Mouse (Mus musculus) monocyte, adult 5-6 weeks (primary cell): Measurements from ENCODE around the gene Dnah6. TPM values are rescaled to one million over a fixed set of nuclear protein-coding genes. Genes with fewer than 3 reads are reported as not detected.
A peak's percentile ranks its signal among the peaks of the same experiment; 100 is the strongest.

Source experiments
- ATAC-seq: fragments of 153-309, 156-312 bp; replicated peaks from 2 replicates; pipeline ENCODE4 v1.8.0; 2017; ENCODE audit warnings: mild to moderate bottlenecking; ENCODE audit not compliant: low TSS enrichment, insufficient number of reproducible peaks, severe bottlenecking, poor library complexity, low FRiP score
- total RNA-seq: library from RNA; stranded (forward); fragments of 200-1000, 200-491, 200-594 nt; gene quantifications from 3 replicates; pipeline ENCODE4 v1.2.3, GENCODE M21; 2017

Dnah6 gene
- total RNA-seq, 1 experiment from 2014 or later = 0.10 TPM

GRCm38 (mm10) chr6:73233202-73233726 is 11.8 kb upstream of the Dnah6 start:
- peak; percentile 66; the same call in 1 of the 2 replicates for ATAC-seq

GRCm38 (mm10) chr6:73232152-73232584 is 10.7 kb upstream of the Dnah6 start:
- no peak for ATAC-seq

GRCm38 (mm10) chr6:73228881-73229280 is 7.4 kb upstream of the Dnah6 start:
- ATAC-seq = no peak

GRCm38 (mm10) chr6:73228408-73228807 is 7.0 kb upstream of the Dnah6 start:
- ATAC-seq = no peak

- no peak for ATAC-seq
These were observed 6.1 kb upstream of the Dnah6 start for GRCm38 (mm10) chr6:73227376-73228158.

GRCm38 (mm10) chr6:73222841-73223526 is 1.5 kb upstream of the Dnah6 start:
- ATAC-seq = no peak

GRCm38 (mm10) chr6:73221958-73222735 is 696 bp upstream of the Dnah6 start:
- no peak for ATAC-seq

GRCm38 (mm10) chr6:73211602-73212001 is 9.8 kb downstream of the Dnah6 start:
- ATAC-seq = no peak

GRCm38 (mm10) chr6:73211036-73211435 is 10.4 kb downstream of the Dnah6 start:
- ATAC-seq = no peak

- peak; percentile 78 for ATAC-seq
These were observed 10.9 kb downstream of the Dnah6 start for GRCm38 (mm10) chr6:73210445-73210972.

- no peak for ATAC-seq
These were observed 11.9 kb downstream of the Dnah6 start for GRCm38 (mm10) chr6:73209598-73209997.

GRCm38 (mm10) chr6:73204937-73205336 is 16.5 kb downstream of the Dnah6 start:
- no peak for ATAC-seq

GRCm38 (mm10) chr6:73203724-73204123 is 17.7 kb downstream of the Dnah6 start:
- ATAC-seq = no peak

GRCm38 (mm10) chr6:73195291-73195690 is 26.2 kb downstream of the Dnah6 start:
- ATAC-seq = no peak

- ATAC-seq = no peak
These were observed 30.7 kb downstream of the Dnah6 start for GRCm38 (mm10) chr6:73190756-73191155.

- ATAC-seq = no peak
These were observed 37.2 kb downstream of the Dnah6 start for GRCm38 (mm10) chr6:73184276-73184675.

- ATAC-seq = no peak
These were observed 38.5 kb downstream of the Dnah6 start for GRCm38 (mm10) chr6:73182987-73183386.

GRCm38 (mm10) chr6:73182410-73182809 is 39.0 kb downstream of the Dnah6 start:
- no peak for ATAC-seq

GRCm38 (mm10) chr6:73182006-73182405 is 39.4 kb downstream of the Dnah6 start:
- no peak for ATAC-seq
